Mouse (Mus musculus): ENCODE measurements around the gene 1700029H14Rik. TPM values are rescaled to one million over a fixed set of nuclear protein-coding genes. Genes with fewer than 3 reads are reported as not detected.

The 1700029H14Rik gene
- polyA plus RNA-seq, 1 experiment = not detected

DNA sequence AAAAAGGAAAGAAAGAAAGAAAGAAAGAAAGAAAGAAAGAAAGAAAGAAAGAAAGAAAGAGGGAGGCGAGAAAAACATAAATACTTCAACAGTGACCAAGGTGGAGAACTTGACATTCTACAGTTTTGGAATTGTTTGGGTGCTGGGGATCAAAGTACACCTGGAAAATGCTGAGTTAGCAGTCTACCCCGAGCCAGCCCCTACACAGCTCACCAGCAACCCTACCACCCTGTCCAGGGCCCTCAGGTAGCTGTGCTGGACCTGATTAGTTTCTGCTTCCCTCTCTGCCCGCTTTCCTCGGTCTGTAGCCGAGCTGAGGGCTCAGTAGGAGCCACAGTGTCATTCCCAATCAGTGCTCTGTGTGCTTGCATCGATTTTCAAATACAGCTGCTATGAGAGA is 41.9 kb downstream of the 1700029H14Rik start:
- Histone ChIP-seq H3K36me3 (ENCODE audit: control insufficient read depth, insufficient read depth, low read length) (no peaks in the 10 kb centered on the region), H3K4me1 (ENCODE audit: control insufficient read depth, insufficient read depth, low read length) (peaks cover 15% of the 10 kb centered on the region), H3K27ac (ENCODE audit: insufficient read depth, low read depth, low read length) (peak overlapping the region; percentile 62; the same call in 1 of the 2 replicates), H3K27me3 (replicated peaks; ENCODE audit: control insufficient read depth, insufficient read depth, low read length) (no peaks in the 10 kb centered on the region), H3K4me3 (ENCODE audit: insufficient read depth, low read depth, low read length) (no peak overlapping the region)
- TF ChIP-seq CTCF (conservative IDR thresholded peaks at IDR 0.05; ENCODE audit: insufficient read depth, insufficient read length, low read depth, low read length) = no peak
- TF ChIP-seq POLR2A (IDR thresholded peaks at IDR 0.05; ENCODE audit: low read depth, low read length) = no peak
- WGBS = 55% methylated on average over 6 of the region's 6 CpGs
- peak; percentile 51 for DNase-seq

DNA sequence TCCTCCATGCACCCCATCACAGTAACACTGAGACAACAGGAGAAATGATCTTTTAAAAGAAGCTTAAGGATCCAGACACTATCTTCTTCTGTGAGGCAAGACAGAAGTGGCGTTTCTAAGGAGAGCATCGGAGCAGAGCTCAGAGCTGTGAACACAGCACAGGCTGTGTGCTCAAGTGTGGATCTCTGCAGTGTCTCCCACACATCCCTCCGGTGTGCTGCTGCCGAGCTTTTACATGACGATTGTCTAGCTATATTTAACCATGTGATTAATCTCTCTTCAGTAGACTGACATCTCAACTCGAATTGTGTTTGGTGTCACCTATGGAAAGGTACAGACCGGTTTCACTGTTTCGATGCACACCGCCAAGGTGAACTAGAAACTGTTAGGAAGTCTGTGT is 42.8 kb downstream of the 1700029H14Rik start:
- Histone ChIP-seq H3K27me3 (replicated peaks; ENCODE audit: control insufficient read depth, insufficient read depth, low read length) (no peaks in the 10 kb centered on the region), H3K4me1 (ENCODE audit: control insufficient read depth, insufficient read depth, low read length) (peaks cover 15% of the 10 kb centered on the region), H3K36me3 (ENCODE audit: control insufficient read depth, insufficient read depth, low read length) (no peaks in the 10 kb centered on the region), H3K27ac (ENCODE audit: insufficient read depth, low read depth, low read length) (no peak overlapping the region), H3K4me3 (ENCODE audit: insufficient read depth, low read depth, low read length) (no peak overlapping the region)
- TF ChIP-seq POLR2A (IDR thresholded peaks at IDR 0.05; ENCODE audit: low read depth, low read length) (no peak), CTCF (conservative IDR thresholded peaks at IDR 0.05; ENCODE audit: insufficient read depth, insufficient read length, low read depth, low read length) (no peak)
- no peak for DNase-seq
- WGBS = 71% methylated on average over 9 of the region's 9 CpGs

DNA sequence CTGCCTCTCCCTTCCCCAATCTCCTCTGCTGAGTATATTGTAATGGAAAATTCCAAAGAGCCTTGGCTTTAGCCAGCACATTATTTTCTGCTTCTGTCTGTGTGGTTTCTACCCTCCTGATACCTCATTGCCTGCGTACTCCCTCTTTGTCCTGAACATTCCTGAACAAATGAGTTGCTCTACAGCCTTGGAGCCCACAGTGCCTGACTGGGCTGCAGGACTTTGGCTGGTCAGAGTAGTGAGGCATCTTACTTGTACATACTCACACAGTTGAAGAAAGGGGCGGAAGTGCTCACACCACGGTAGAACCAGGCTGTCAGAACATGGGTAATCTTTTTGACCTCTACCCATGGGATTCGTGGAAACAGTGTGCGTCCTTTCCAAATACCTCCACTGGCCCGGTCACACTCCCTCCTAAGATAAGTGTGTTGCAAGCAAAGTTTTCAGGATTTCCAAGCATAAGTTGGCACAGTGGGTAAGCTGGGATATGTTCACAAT is 44.9 kb downstream of the 1700029H14Rik start:
- no peak for TF ChIP-seq CTCF (conservative IDR thresholded peaks at IDR 0.05; ENCODE audit: insufficient read depth, insufficient read length, low read depth, low read length)
- TF ChIP-seq POLR2A (IDR thresholded peaks at IDR 0.05; ENCODE audit: low read depth, low read length) = no peak
- H3K27ac ChIP-seq (ENCODE audit: insufficient read depth, low read depth, low read length) = 0 out of 2 replicates have a peak overlapping the region, but pooled peaks have one; percentile 1
- 61% methylated on average over 6 of the region's 6 CpGs for WGBS
- no peak for DNase-seq
- no peaks in the 10 kb centered on the region for H3K36me3 ChIP-seq (ENCODE audit: control insufficient read depth, insufficient read depth, low read length)
- H3K4me3 ChIP-seq (ENCODE audit: insufficient read depth, low read depth, low read length) = no peak overlapping the region
- peaks cover 15% of the 10 kb centered on the region for H3K4me1 ChIP-seq (ENCODE audit: control insufficient read depth, insufficient read depth, low read length)
- H3K27me3 ChIP-seq (replicated peaks; ENCODE audit: control insufficient read depth, insufficient read depth, low read length) = no peaks in the 10 kb centered on the region

DNA sequence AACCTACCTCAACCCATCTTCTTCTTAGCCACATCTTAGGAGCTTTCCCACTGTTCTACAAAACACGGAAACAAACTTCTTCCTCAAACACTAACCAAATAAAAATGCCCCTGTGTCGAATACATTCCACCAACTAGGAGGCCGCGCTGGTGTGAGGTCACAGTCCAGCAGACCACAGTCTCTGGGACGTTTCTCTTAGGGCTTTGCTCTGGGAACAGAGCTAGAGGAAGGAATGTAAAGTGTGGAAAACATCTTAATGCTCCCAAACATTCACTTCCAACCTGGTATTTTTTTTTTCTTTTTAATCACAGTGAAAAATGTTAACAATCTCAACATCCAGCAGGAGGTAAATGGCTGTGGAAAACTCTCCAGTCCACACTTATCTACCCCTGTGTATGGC is 45.5 kb downstream of the 1700029H14Rik start:
- WGBS = 29% methylated on average over 5 of the region's 5 CpGs
- Histone ChIP-seq H3K36me3 (ENCODE audit: control insufficient read depth, insufficient read depth, low read length) (no peaks in the 10 kb centered on the region), H3K27me3 (replicated peaks; ENCODE audit: control insufficient read depth, insufficient read depth, low read length) (no peaks in the 10 kb centered on the region), H3K27ac (ENCODE audit: insufficient read depth, low read depth, low read length) (no peak overlapping the region), H3K4me1 (ENCODE audit: control insufficient read depth, insufficient read depth, low read length) (peaks cover 15% of the 10 kb centered on the region), H3K4me3 (ENCODE audit: insufficient read depth, low read depth, low read length) (no peak overlapping the region)
- TF ChIP-seq CTCF (conservative IDR thresholded peaks at IDR 0.05; ENCODE audit: insufficient read depth, insufficient read length, low read depth, low read length) = no peak
- no peak for TF ChIP-seq POLR2A (IDR thresholded peaks at IDR 0.05; ENCODE audit: low read depth, low read length)
- no peak for DNase-seq

DNA sequence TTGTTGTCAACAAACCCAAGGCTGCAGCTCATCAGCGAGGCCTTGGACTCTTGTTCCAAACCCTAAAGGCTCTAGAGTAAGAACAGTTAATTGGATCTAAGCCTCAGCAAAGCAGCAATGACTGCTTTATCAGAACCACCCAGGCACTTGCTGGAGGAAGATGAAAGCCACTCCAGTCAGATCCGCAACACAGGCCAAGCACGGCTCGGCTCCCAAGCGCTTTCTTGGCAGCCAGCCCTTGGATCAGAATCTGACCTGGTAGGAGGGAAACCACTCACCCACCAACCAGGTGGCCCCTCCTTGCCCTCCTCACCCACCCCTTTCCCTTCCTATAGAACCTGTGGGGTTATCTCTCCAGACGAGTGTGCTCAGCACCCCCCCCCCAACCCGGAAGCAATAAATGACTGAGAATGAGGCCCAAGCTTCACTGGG is 46.2 kb downstream of the 1700029H14Rik start:
- Histone ChIP-seq H3K4me3 (ENCODE audit: insufficient read depth, low read depth, low read length) (no peak overlapping the region), H3K27ac (ENCODE audit: insufficient read depth, low read depth, low read length) (no peak overlapping the region), H3K36me3 (ENCODE audit: control insufficient read depth, insufficient read depth, low read length) (no peaks in the 10 kb centered on the region), H3K27me3 (replicated peaks; ENCODE audit: control insufficient read depth, insufficient read depth, low read length) (no peaks in the 10 kb centered on the region), H3K4me1 (ENCODE audit: control insufficient read depth, insufficient read depth, low read length) (peaks cover 11% of the 10 kb centered on the region; the same call in 1 of the 2 replicates)
- 37% methylated on average over 7 of the region's 7 CpGs for WGBS
- DNase-seq = peak; percentile 69
- TF ChIP-seq POLR2A (IDR thresholded peaks at IDR 0.05; ENCODE audit: low read depth, low read length) (no peak), CTCF (conservative IDR thresholded peaks at IDR 0.05; ENCODE audit: insufficient read depth, insufficient read length, low read depth, low read length) (no peak)

DNA sequence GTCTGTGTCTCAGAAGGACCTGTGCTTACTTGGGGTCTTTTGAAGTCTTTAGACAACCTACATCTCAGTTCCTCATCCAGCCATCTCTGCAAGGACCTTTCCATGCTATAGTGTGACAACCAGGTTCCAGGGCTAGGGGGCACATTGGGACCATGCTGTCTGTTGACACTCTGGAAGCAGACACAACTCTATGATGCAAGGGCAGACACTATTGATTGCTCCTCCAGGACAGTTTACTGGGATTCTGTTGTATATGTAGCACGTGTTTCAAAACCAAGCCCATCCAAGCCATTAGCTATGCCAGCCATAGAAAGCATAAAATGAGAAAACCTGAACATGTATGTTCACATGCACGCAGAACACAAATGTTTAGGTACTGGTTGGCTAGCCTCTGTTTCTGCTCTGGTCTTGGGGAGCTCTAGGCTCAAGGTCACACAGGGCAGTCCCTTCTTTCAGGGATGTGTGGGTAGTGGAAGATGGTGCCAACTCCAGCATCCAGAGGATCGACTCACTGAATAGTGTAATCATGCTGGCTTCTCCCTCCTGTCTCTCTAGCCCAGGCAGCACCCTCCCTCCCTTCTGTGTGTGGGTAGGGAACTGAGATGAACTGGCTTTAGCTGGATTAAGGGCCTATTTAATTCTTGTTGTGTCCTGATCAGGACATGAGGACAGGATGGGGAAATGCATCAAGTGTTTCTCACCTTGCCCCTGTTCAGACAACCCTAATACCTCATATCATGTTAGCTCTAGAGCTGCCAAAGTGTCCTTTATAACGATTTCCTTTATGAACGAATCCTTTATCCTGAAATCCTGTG is 48.5 kb downstream of the 1700029H14Rik start:
- TF ChIP-seq CTCF (conservative IDR thresholded peaks at IDR 0.05; ENCODE audit: insufficient read depth, insufficient read length, low read depth, low read length) (no peak), POLR2A (IDR thresholded peaks at IDR 0.05; ENCODE audit: low read depth, low read length) (no peak)
- Histone ChIP-seq H3K4me1 (ENCODE audit: control insufficient read depth, insufficient read depth, low read length) (peaks cover 11% of the 10 kb centered on the region; the same call in 1 of the 2 replicates), H3K4me3 (ENCODE audit: insufficient read depth, low read depth, low read length) (no peak overlapping the region), H3K36me3 (ENCODE audit: control insufficient read depth, insufficient read depth, low read length) (no peaks in the 10 kb centered on the region), H3K27ac (ENCODE audit: insufficient read depth, low read depth, low read length) (no peak overlapping the region), H3K27me3 (replicated peaks; ENCODE audit: control insufficient read depth, insufficient read depth, low read length) (no peaks in the 10 kb centered on the region)
- WGBS = 88% methylated on average over 5 of the region's 5 CpGs
- DNase-seq = no peak

DNA sequence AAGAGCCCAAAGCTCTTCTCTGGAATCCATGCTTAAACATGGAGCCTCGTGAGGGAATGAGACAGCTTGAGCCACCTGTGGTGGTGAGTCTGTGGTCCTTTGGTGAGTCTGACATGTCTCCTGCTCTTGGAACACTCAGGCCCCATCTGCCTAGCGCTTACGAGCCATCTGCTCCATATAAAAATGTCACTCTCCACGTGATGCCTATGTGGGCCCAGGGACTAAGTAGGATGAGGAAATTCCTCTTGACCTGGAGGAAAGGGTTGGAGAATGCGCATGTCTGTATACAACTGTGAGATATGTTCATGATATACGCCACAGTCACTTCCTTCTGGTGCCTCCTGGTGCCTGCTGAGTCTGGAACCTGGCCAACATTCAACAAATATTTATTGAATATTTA is 49.6 kb downstream of the 1700029H14Rik start:
- Histone ChIP-seq H3K36me3 (ENCODE audit: control insufficient read depth, insufficient read depth, low read length) (no peaks in the 10 kb centered on the region), H3K27ac (ENCODE audit: insufficient read depth, low read depth, low read length) (no peak overlapping the region), H3K27me3 (replicated peaks; ENCODE audit: control insufficient read depth, insufficient read depth, low read length) (no peaks in the 10 kb centered on the region), H3K4me3 (ENCODE audit: insufficient read depth, low read depth, low read length) (no peak overlapping the region), H3K4me1 (ENCODE audit: control insufficient read depth, insufficient read depth, low read length) (peaks cover 14% of the 10 kb centered on the region; the same call in 1 of the 2 replicates)
- WGBS = 79% methylated on average over 6 of the region's 6 CpGs
- no peak for TF ChIP-seq CTCF (conservative IDR thresholded peaks at IDR 0.05; ENCODE audit: insufficient read depth, insufficient read length, low read depth, low read length)
- TF ChIP-seq POLR2A (IDR thresholded peaks at IDR 0.05; ENCODE audit: low read depth, low read length) = no peak
- DNase-seq = no peak

Data from kidney, adult 2 months (tissue).